Mouse (Mus musculus) c-Kit-positive CD71-positive TER-119-negative erythroid progenitor cells, embryonic 14.5 days (primary cell): ENCODE data around the gene Syngr3.
"Not testable (repeated sequence)": the region's sequence is repeated elsewhere in the genome, so short reads cannot be mapped to it uniquely, and the experiment has no call there.

Experiments used
- DNase-seq: peaks from one replicate; pipeline ENCODE4 v3.0.0-alpha.2; 2013; ENCODE audit warnings: low read depth

The Syngr3 gene

GRCm38 (mm10) chr17:24689251-24690081 is at the start of gene Syngr3:
Gene Syngr3, minus strand, starts transcription at chr17:24689955.
- no peak for DNase-seq

- no peak for DNase-seq
Measured at GRCm38 (mm10) chr17:24738238-24738637, 48.5 kb upstream of the Syngr3 start.

GRCm38 (mm10) chr17:24737135-24737810 is 47.5 kb upstream of the Syngr3 start:
- DNase-seq, result no peak

GRCm38 (mm10) chr17:24736330-24737051 is 46.7 kb upstream of the Syngr3 start, which contains the start of gene Msrb1:
Gene Msrb1, plus strand, starts transcription at chr17:24736642.
- DNase-seq, result peak; percentile 100

- no peak for DNase-seq
Measured at GRCm38 (mm10) chr17:24735446-24735845, 45.7 kb upstream of the Syngr3 start.

- DNase-seq, result no peak
Measured at GRCm38 (mm10) chr17:24734513-24734912, 44.8 kb upstream of the Syngr3 start.

GRCm38 (mm10) chr17:24733434-24734050 is 43.8 kb upstream of the Syngr3 start:
- no peak for DNase-seq

GRCm38 (mm10) chr17:24732233-24732935 is 42.6 kb upstream of the Syngr3 start:
- no peak for DNase-seq

- no peak for DNase-seq
Measured at GRCm38 (mm10) chr17:24730787-24731186, 41.0 kb upstream of the Syngr3 start.

- no peak for DNase-seq
Measured at GRCm38 (mm10) chr17:24729067-24729466, 39.3 kb upstream of the Syngr3 start.

- no peak for DNase-seq
Measured at GRCm38 (mm10) chr17:24728184-24728583, 38.4 kb upstream of the Syngr3 start.

GRCm38 (mm10) chr17:24727618-24728017 is 37.9 kb upstream of the Syngr3 start, which contains the start of gene Rpl3l:
Gene Rpl3l, plus strand, starts transcription at chr17:24727820.
- DNase-seq, result no peak

- DNase-seq, result no peak
Measured at GRCm38 (mm10) chr17:24725637-24726390, 36.1 kb upstream of the Syngr3 start.

- peak; percentile 94 for DNase-seq
Measured at GRCm38 (mm10) chr17:24724184-24724583, 34.4 kb upstream of the Syngr3 start, which contains the start of gene Ndufb10. Gene Ndufb10, minus strand, starts transcription at chr17:24724478.

GRCm38 (mm10) chr17:24723881-24724180 is 34.1 kb upstream of the Syngr3 start:
- DNase-seq, result peak; percentile 54

GRCm38 (mm10) chr17:24723122-24723880 is 33.5 kb upstream of the Syngr3 start:
- DNase-seq, result no peak

GRCm38 (mm10) chr17:24722220-24722924 is 32.6 kb upstream of the Syngr3 start:
- no peak for DNase-seq

GRCm38 (mm10) chr17:24721383-24721955 is 31.7 kb upstream of the Syngr3 start:
- not testable (repeated sequence) for DNase-seq

GRCm38 (mm10) chr17:24720616-24721015 is 30.9 kb upstream of the Syngr3 start:
- DNase-seq, result not testable (repeated sequence)
